Mouse (Mus musculus): ENCODE results near the gene Gm4187. TPM values are rescaled to one million over a fixed set of nuclear protein-coding genes. Genes with fewer than 3 reads are reported as not detected.
"Not testable (repeated sequence)": the region's sequence is repeated elsewhere in the genome, so short reads cannot be mapped to it uniquely, and the experiment has no call there.

Gene Gm4187
- not detected in 2 replicates for polyA plus RNA-seq (2014; fragmentation: Nextera tagmentation; extraction: Ambion mirVana)

- H3K9me3 ChIP-seq (replicated peaks; ENCODE audit: control insufficient read depth, low read length); H3K4me3 ChIP-seq (ENCODE audit: low read depth, low read length); H3K4me2 ChIP-seq; H3K27me3 ChIP-seq (ENCODE audit: control insufficient read depth, insufficient read depth, low read length); H3K36me3 ChIP-seq (ENCODE audit: control insufficient read depth, insufficient read depth, low read length); H3K4me1 ChIP-seq (ENCODE audit: control insufficient read depth, insufficient read depth, low read length); H3K27ac ChIP-seq (ENCODE audit: low read depth, low read length); H3K9ac ChIP-seq (ENCODE audit: low read depth, low read length); ATAC-seq (replicated peaks; ENCODE audit: insufficient number of reproducible peaks, low FRiP score, low TSS enrichment): not testable (repeated sequence)
- no CpG with 5 or more reads among the region's 2 CpGs for WGBS (ENCODE audit: insufficient replicate concordance)
These were observed at the start of gene Gm4187 for GRCm38 (mm10) chr7:22329617-22330016. TSS of gene Gm4187 (minus strand) at chr7:22329717.

DNA sequence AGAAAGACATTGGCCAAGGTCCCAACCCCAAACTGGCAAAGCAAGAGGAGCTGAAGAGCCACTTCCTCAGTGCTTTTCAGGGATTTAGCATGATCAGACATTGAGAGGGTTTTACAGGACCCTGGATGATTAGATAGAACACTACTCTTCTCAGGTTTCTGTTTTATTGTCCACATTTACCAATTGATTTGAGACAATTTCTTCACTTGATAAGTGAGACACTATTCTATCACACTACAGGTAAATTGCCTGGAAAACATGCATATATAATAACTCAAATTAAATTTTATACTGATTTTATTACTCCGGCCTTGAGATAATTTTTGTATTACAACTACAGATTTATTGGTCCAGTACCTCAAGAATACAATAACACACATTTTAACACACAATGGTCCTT lies 41.4 kb upstream of the Gm4187 start, which contains the start of gene Gm8660:
Gene Gm8660 (minus strand): TSS at position 101 of the 400 bp plus-strand sequence.
- not testable (repeated sequence) for H3K36me3 ChIP-seq (ENCODE audit: control insufficient read depth, insufficient read depth, low read length); ATAC-seq (replicated peaks; ENCODE audit: insufficient number of reproducible peaks, low FRiP score, low TSS enrichment); H3K27ac ChIP-seq (ENCODE audit: low read depth, low read length); H3K27me3 ChIP-seq (ENCODE audit: control insufficient read depth, insufficient read depth, low read length); H3K9ac ChIP-seq (ENCODE audit: low read depth, low read length); H3K9me3 ChIP-seq (replicated peaks; ENCODE audit: control insufficient read depth, low read length); H3K4me2 ChIP-seq; H3K4me3 ChIP-seq (ENCODE audit: low read depth, low read length); H3K4me1 ChIP-seq (ENCODE audit: control insufficient read depth, insufficient read depth, low read length)
- no CpG with 5 or more reads among the region's 1 CpGs for WGBS (ENCODE audit: insufficient replicate concordance)

Other genes starting within 250 kb of the Gm4187 start
- not detected in 2 replicates for gene Gm16451, start 211.5 kb downstream of the Gm4187 start, polyA plus RNA-seq (2014; fragmentation: Nextera tagmentation; extraction: Ambion mirVana)
- gene Gm10666, start 195.0 kb downstream of the Gm4187 start, polyA plus RNA-seq (2014; fragmentation: Nextera tagmentation; extraction: Ambion mirVana): not detected in 2 replicates
- not detected in 2 replicates for gene Vmn1r142, start 165.7 kb downstream of the Gm4187 start, polyA plus RNA-seq (2014; fragmentation: Nextera tagmentation; extraction: Ambion mirVana)
- not detected in 2 replicates for gene Vmn1r143, start 140.3 kb downstream of the Gm4187 start, polyA plus RNA-seq (2014; fragmentation: Nextera tagmentation; extraction: Ambion mirVana)
- not detected in 2 replicates for gene Gm8653, start 128.5 kb downstream of the Gm4187 start, polyA plus RNA-seq (2014; fragmentation: Nextera tagmentation; extraction: Ambion mirVana)
- not detected in 2 replicates for gene Gm8453, start 100.2 kb downstream of the Gm4187 start, polyA plus RNA-seq (2014; fragmentation: Nextera tagmentation; extraction: Ambion mirVana)
- gene Gm8660, start 41.3 kb upstream of the Gm4187 start, polyA plus RNA-seq (2014; fragmentation: Nextera tagmentation; extraction: Ambion mirVana): not detected in 2 replicates
- gene Vmn1r148, start 83.9 kb upstream of the Gm4187 start, polyA plus RNA-seq (2014; fragmentation: Nextera tagmentation; extraction: Ambion mirVana): not detected in 2 replicates
- gene Vmn1r149, start 108.5 kb upstream of the Gm4187 start, polyA plus RNA-seq (2014; fragmentation: Nextera tagmentation; extraction: Ambion mirVana): not detected in 2 replicates
- gene Gm10665, start 134.4 kb upstream of the Gm4187 start, polyA plus RNA-seq (2014; fragmentation: Nextera tagmentation; extraction: Ambion mirVana): not detected in 2 replicates
- not detected in 2 replicates for gene Vmn1r151, start 170.0 kb upstream of the Gm4187 start, polyA plus RNA-seq (2014; fragmentation: Nextera tagmentation; extraction: Ambion mirVana)
- not detected in 2 replicates for gene Vmn1r152, start 193.2 kb upstream of the Gm4187 start, polyA plus RNA-seq (2014; fragmentation: Nextera tagmentation; extraction: Ambion mirVana)
- not detected in 2 replicates for gene Gm8677, start 205.2 kb upstream of the Gm4187 start, polyA plus RNA-seq (2014; fragmentation: Nextera tagmentation; extraction: Ambion mirVana)
- gene Gm4201, start 235.6 kb upstream of the Gm4187 start, polyA plus RNA-seq (2014; fragmentation: Nextera tagmentation; extraction: Ambion mirVana): not detected in 2 replicates

Measured in heart, embryonic 11.5 days (tissue).